ENCODE assay signal across 8 mouse cellular contexts in genomic region chr8:3467006-3467885, GRCm38 (mm10). TPM values are rescaled to one million over a fixed set of nuclear protein-coding genes. Genes with fewer than 3 reads are reported as not detected.
DNase-seq lines count a peak whose midpoint lies in the region; ATAC-seq lines count a peak whose summit lies in the region.

Gene Pex11g, minus strand, starts transcription at chr8:3467680.

- H3K36me3 ChIP-seq in forebrain, embryonic 14.5 days (ENCODE audit: control insufficient read depth, insufficient read depth, low read length), result no peaks in the 10 kb centered on the region
- no peaks in the 10 kb centered on the region for H3K36me3 ChIP-seq in neural tube, embryonic 15.5 days

- DNase-seq in ES-CJ7 (ENCODE audit: low read depth, low spot score), result peak; percentile 98
- DNase-seq in cerebellum, adult 11 months, result peak; percentile 96
- DNase-seq in forebrain, embryonic 14.5 days (ENCODE audit: low spot score), result peak; percentile 97
- DNase-seq in heart, postnatal 14 days, result peak; percentile 98 to 99
- peak; percentile 93 for DNase-seq in layer of hippocampus, adult 11-12 months (ENCODE audit: low spot score)
- peak; percentile 99 to 100 for DNase-seq in lung, adult 18-20 months
- DNase-seq in testis, postnatal 14 days (ENCODE audit: low spot score), result peak; percentile 93

- peak; percentile 92 for ATAC-seq in forebrain, embryonic 14.5 days
- peak; percentile 93 for ATAC-seq in neural tube, embryonic 15.5 days (ENCODE audit: low FRiP score)

- intact Hi-C loops in heart, postnatal 14 days (cut with DNase I), result loop anchor here (10.0 kb wide), 2 partner anchors 158 to 208 kb away; partner anchors contain the start of genes Fcor, Pcp2, Pet100 and Trappc5

- 9% methylated on average over 32 of the region's 32 CpGs for WGBS in forebrain, embryonic 14.5 days
- WGBS in neural tube, embryonic 15.5 days, result 8% methylated on average over 32 of the region's 32 CpGs

- H3K9ac ChIP-seq in forebrain, embryonic 14.5 days (ENCODE audit: low read length), result peak within 1 kb of the TSS; percentile 62
- H3K9ac ChIP-seq in neural tube, embryonic 15.5 days (replicated peaks), result peak within 1 kb of the TSS; percentile 54

- peak within 1 kb of the TSS; percentile 38 for H3K4me3 ChIP-seq in forebrain, embryonic 14.5 days (ENCODE audit: low read depth, low read length)
- peak within 1 kb of the TSS; percentile 48 for H3K4me3 ChIP-seq in neural tube, embryonic 15.5 days (replicated peaks)

- H3K4me2 ChIP-seq in forebrain, embryonic 14.5 days (ENCODE audit: low read length), result peak within 1 kb of the TSS; percentile 61
- H3K4me2 ChIP-seq in neural tube, embryonic 15.5 days, result peak within 1 kb of the TSS; percentile 67

- peak within 1 kb of the TSS; percentile 48; the same call in 1 of the 2 replicates for H3K27ac ChIP-seq in forebrain, embryonic 14.5 days (ENCODE audit: low read depth, low read length)
- peak within 1 kb of the TSS; percentile 82 for H3K27ac ChIP-seq in neural tube, embryonic 15.5 days (replicated peaks)

- no peaks in the 10 kb centered on the region for H3K27me3 ChIP-seq in forebrain, embryonic 14.5 days (replicated peaks; ENCODE audit: control insufficient read depth, insufficient read depth, low read length)
- no peaks in the 10 kb centered on the region for H3K27me3 ChIP-seq in neural tube, embryonic 15.5 days (replicated peaks)

- 0 out of 2 replicates have a peak, but pooled peaks cover 3% of the 10 kb centered on the region for H3K4me1 ChIP-seq in forebrain, embryonic 14.5 days (ENCODE audit: control insufficient read depth, insufficient read depth, low read length)
- H3K4me1 ChIP-seq in neural tube, embryonic 15.5 days, result peaks cover 12% of the 10 kb centered on the region

- H3K9me3 ChIP-seq in forebrain, embryonic 14.5 days (replicated peaks; ENCODE audit: control insufficient read depth, low read length), result no peaks in the 10 kb centered on the region
- H3K9me3 ChIP-seq in neural tube, embryonic 15.5 days (replicated peaks), result no peaks in the 10 kb centered on the region

RNA-seq across cellular contexts. Expression of gene Pex11g, which starts in this region (rescaled TPM):
- polyA plus RNA-seq in forebrain, embryonic 14.5 days (2014; fragmentation: Nextera tagmentation; extraction: Ambion mirVana), result 1.9 and 2.3 TPM in 2 replicates
- 1 to 10 TPM; 3.0 to 3.5 TPM for total RNA-seq in heart, postnatal 14 days (2021)
- 4.0 and 5.7 TPM in 2 replicates for polyA plus RNA-seq in neural tube, embryonic 15.5 days (2015; fragmentation: Nextera tagmentation; extraction: Ambion mirVana)

Comparison
In these comparisons a context has a peak if more than half of its experiments do, and no peak if none do; other contexts are left out.
1. Peak in every context shown above with its lines: DNase-seq, ATAC-seq, H3K4me3 ChIP-seq and H3K27ac ChIP-seq.